ENCODE assay signal across 23 mouse cellular contexts in genomic region chr1:40418512-40418911, GRCm38 (mm10). TPM values are rescaled to one million over a fixed set of nuclear protein-coding genes. Genes with fewer than 3 reads are reported as not detected.
DNase-seq lines count a peak whose midpoint lies in the region; ATAC-seq lines count a peak whose summit lies in the region.
"Had no signal": no experiment of that assay in that cellular context is flagged by ENCODE, and none has a peak within 500 bp of the region (broad histone marks: within the 10 kb centered on the region; RNA-seq: fewer than 3 reads in every experiment).

No protein-coding gene starts in this region.

- no peak overlapping the region for H3K27ac ChIP-seq in limb, embryonic 10.5 days
- H3K27ac ChIP-seq: embryonic facial prominence, embryonic 15.5 days; heart, embryonic 10.5 days; hindbrain, embryonic 10.5 days; hindbrain, postnatal 0 days; limb, embryonic 12.5 days; neural tube, embryonic 15.5 days had no signal

- no peaks in the 10 kb centered on the region for H3K36me3 ChIP-seq in limb, embryonic 10.5 days
- H3K36me3 ChIP-seq: embryonic facial prominence, embryonic 15.5 days; heart, embryonic 10.5 days; hindbrain, embryonic 10.5 days; limb, embryonic 12.5 days; neural tube, embryonic 15.5 days had no signal

- H3K9me3 ChIP-seq in limb, embryonic 10.5 days (replicated peaks): no peaks in the 10 kb centered on the region
- H3K9me3 ChIP-seq: embryonic facial prominence, embryonic 15.5 days; heart, embryonic 10.5 days; hindbrain, embryonic 10.5 days; limb, embryonic 12.5 days; neural tube, embryonic 15.5 days had no signal

- H3K27me3 ChIP-seq in limb, embryonic 10.5 days (ENCODE audit: low read depth, poor library complexity, severe bottlenecking): no peaks in the 10 kb centered on the region
- H3K27me3 ChIP-seq: embryonic facial prominence, embryonic 15.5 days; limb, embryonic 12.5 days; neural tube, embryonic 15.5 days had no signal

- ATAC-seq in granulocyte monocyte progenitor cell, adult 5-6 weeks (replicated peaks; ENCODE audit: poor library complexity, severe bottlenecking): peak; percentile 25; the same call in 1 of the 2 replicates
- ATAC-seq: forebrain, postnatal 0 days; hindbrain, postnatal 0 days; intestine, postnatal 0 days; midbrain, embryonic 16.5 days had no signal

- H3K4me1 ChIP-seq in limb, embryonic 10.5 days: no peaks in the 10 kb centered on the region
- H3K4me1 ChIP-seq: embryonic facial prominence, embryonic 15.5 days; heart, embryonic 10.5 days; hindbrain, embryonic 10.5 days; limb, embryonic 12.5 days; neural tube, embryonic 15.5 days had no signal

- 86% methylated on average over 5 of the region's 5 CpGs for WGBS in limb, embryonic 10.5 days

- DNase-seq in kidney, adult 9 months: peak; percentile 11
- no peak for DNase-seq in kidney, postnatal 10 days
- DNase-seq in urinary bladder, adult 18-20 months (ENCODE audit: low spot score in 2 of 2): peak; percentile 6 to 21
- DNase-seq in urinary bladder, postnatal 25 days (ENCODE audit: low spot score): no peak
- no peak for DNase-seq in cerebellum, adult 11-12 months
- DNase-seq in limb, embryonic 10.5 days (ENCODE audit: low spot score): no peak
- DNase-seq: cerebellum, adult 9-10 months; forebrain, postnatal 0 days; kidney, postnatal 25 days; layer of hippocampus, adult 9-11 months; lung, adult 2 months; thymus, postnatal 25 days had no signal

- H3K4me3 ChIP-seq in limb, embryonic 10.5 days: no peak overlapping the region
- H3K4me3 ChIP-seq: embryonic facial prominence, embryonic 15.5 days; heart, embryonic 10.5 days; hindbrain, embryonic 10.5 days; limb, embryonic 12.5 days; neural tube, embryonic 15.5 days had no signal

RNA-seq across cellular contexts. Expression of gene Il1rl1, which starts 10.9 kb away (rescaled TPM):
- total RNA-seq in granulocyte monocyte progenitor cell, adult 5-6 weeks (2014; fragmentation: Nextera tagmentation): 1.1 and 3.3 TPM in 2 replicates
- 2.0 and 2.1 TPM in 2 replicates for total RNA-seq in granulocyte monocyte progenitor cell, adult 5-6 weeks (2017)
- 0.15 TPM in 1 of 2 replicates, not detected in the other for polyA plus RNA-seq in limb, embryonic 10.5 days (2016; fragmentation: Nextera tagmentation; extraction: Ambion mirVana)

RNA-seq across cellular contexts. Expression of gene Il18r1, which starts 46.8 kb away (rescaled TPM):
- total RNA-seq in granulocyte monocyte progenitor cell, adult 5-6 weeks (2014; fragmentation: Nextera tagmentation): 2.8 TPM in 1 of 2 replicates, not detected in the other
- 0.82 and 1.6 TPM in 2 replicates for total RNA-seq in granulocyte monocyte progenitor cell, adult 5-6 weeks (2017)
- polyA plus RNA-seq in limb, embryonic 10.5 days (2016; fragmentation: Nextera tagmentation; extraction: Ambion mirVana): not detected in 2 replicates
- total RNA-seq: forebrain, postnatal 0 days; hindbrain, postnatal 0 days; left cerebral cortex, adult 8-10 months had no signal
- polyA plus RNA-seq: cortical plate, adult 2 months; forebrain, postnatal 0 days; heart, embryonic 10.5 days; hindbrain, embryonic 10.5 days; hindbrain, postnatal 0 days; limb, embryonic 12.5 days; midbrain, embryonic 16.5 days; neural tube, embryonic 15.5 days had no signal

Comparison
In these comparisons a context has a peak if more than half of its experiments do, and no peak if none do; other contexts are left out.
1. DNase-seq: peak in kidney, adult 9 months (single experiment) and urinary bladder, adult 18-20 months (2 of 2); none in kidney, postnatal 10 days (single experiment), urinary bladder, postnatal 25 days (single experiment), cerebellum, adult 11-12 months (single experiment) and limb, embryonic 10.5 days (single experiment).